Mouse (Mus musculus) cerebellum, postnatal 36 days (tissue): ENCODE measurements around the gene Maml2.

Experiments
- DNase-seq, 2 experiments: peaks; one replicate each; pipeline ENCODE4 v3.0.0; 2021 to 2022; ENCODE audit warnings: mixed read lengths in 2 of 2

Gene Maml2

GRCm38 (mm10) chr9:13577150-13577549 lies 279.4 kb downstream of the Maml2 start:
- DNase-seq: no peak

- no peak for DNase-seq
Measured at GRCm38 (mm10) chr9:13581184-13581583, 283.4 kb downstream of the Maml2 start.

GRCm38 (mm10) chr9:13583952-13584351 lies 286.2 kb downstream of the Maml2 start:
- no peak for DNase-seq

GRCm38 (mm10) chr9:13584435-13584834 lies 286.7 kb downstream of the Maml2 start:
- no peak for DNase-seq

- DNase-seq: no peak
Measured at GRCm38 (mm10) chr9:13587085-13587933, 289.6 kb downstream of the Maml2 start.

- no peak for DNase-seq
Measured at GRCm38 (mm10) chr9:13588786-13589185, 291.0 kb downstream of the Maml2 start.

GRCm38 (mm10) chr9:13592701-13593100 lies 294.9 kb downstream of the Maml2 start:
- no peak for DNase-seq

- DNase-seq: peak; percentile 76 to 81
Measured at GRCm38 (mm10) chr9:13597736-13598135, 300.0 kb downstream of the Maml2 start.

GRCm38 (mm10) chr9:13598596-13599333 lies 301.0 kb downstream of the Maml2 start:
- DNase-seq: peak in 1 of 2 experiments; percentile 31

GRCm38 (mm10) chr9:13599334-13599614 lies 301.5 kb downstream of the Maml2 start:
- peak in 1 of 2 experiments; percentile 31 for DNase-seq

- no peak for DNase-seq
Measured at GRCm38 (mm10) chr9:13599800-13600199, 302.0 kb downstream of the Maml2 start.

- no peak for DNase-seq
Measured at GRCm38 (mm10) chr9:13601729-13602128, 304.0 kb downstream of the Maml2 start.

GRCm38 (mm10) chr9:13603533-13604143 lies 305.9 kb downstream of the Maml2 start:
- no peak for DNase-seq

- DNase-seq: no peak
Measured at GRCm38 (mm10) chr9:13607609-13608185, 309.9 kb downstream of the Maml2 start.

GRCm38 (mm10) chr9:13608532-13609071 lies 310.8 kb downstream of the Maml2 start:
- no peak for DNase-seq

- DNase-seq: no peak
Measured at GRCm38 (mm10) chr9:13611561-13611960, 313.8 kb downstream of the Maml2 start.

- DNase-seq: no peak
Measured at GRCm38 (mm10) chr9:13612371-13612770, 314.6 kb downstream of the Maml2 start.

- DNase-seq: no peak
Measured at GRCm38 (mm10) chr9:13613325-13614268, 315.8 kb downstream of the Maml2 start.

- no peak for DNase-seq
Measured at GRCm38 (mm10) chr9:13616383-13617009, 318.7 kb downstream of the Maml2 start.

- DNase-seq: no peak
Measured at GRCm38 (mm10) chr9:13620794-13621193, 323.0 kb downstream of the Maml2 start.

- DNase-seq: no peak
Measured at GRCm38 (mm10) chr9:13621941-13622340, 324.2 kb downstream of the Maml2 start.
